Mouse (Mus musculus): ENCODE measurements at regions not wholly inside any gene's neighbourhood (a gene's known extent, or its start where the extent isn't known, plus 50 kb on each side); places are given as distances from the start of the nearest gene placed in this dataset.

GRCm38 (mm10) chr8:6590146-6590545 is 1485.0 kb upstream of the Slc10a2 start:
- Histone ChIP-seq H3K4me3 (replicated peaks; ENCODE audit: extremely low read depth, low read depth, low read length) (no peak overlapping the region), H3K4me1 (ENCODE audit: control insufficient read depth, insufficient read depth, low read length) (no peaks in the 10 kb centered on the region)
- TF ChIP-seq POLR2A (IDR thresholded peaks at IDR 0.05; ENCODE audit: borderline replicate concordance, extremely low read depth, low read depth, low read length) (no peak), CTCF (IDR thresholded peaks at IDR 0.05; ENCODE audit: insufficient read depth, low read length) (no peak)
- DNase-seq = no peak

- 85% methylated on average over 6 of the region's 6 CpGs for WGBS
- TF ChIP-seq POLR2A (IDR thresholded peaks at IDR 0.05; ENCODE audit: borderline replicate concordance, extremely low read depth, low read depth, low read length) (no peak), CTCF (IDR thresholded peaks at IDR 0.05; ENCODE audit: insufficient read depth, low read length) (no peak)
- DNase-seq = no peak
- Histone ChIP-seq H3K4me3 (replicated peaks; ENCODE audit: extremely low read depth, low read depth, low read length) (no peak overlapping the region), H3K4me1 (ENCODE audit: control insufficient read depth, insufficient read depth, low read length) (no peaks in the 10 kb centered on the region)
Measured at GRCm38 (mm10) chr8:6583337-6584096, 1478.4 kb upstream of the Slc10a2 start.

- 92% methylated on average over 3 of the region's 3 CpGs for WGBS
- DNase-seq = no peak
- TF ChIP-seq POLR2A (IDR thresholded peaks at IDR 0.05; ENCODE audit: borderline replicate concordance, extremely low read depth, low read depth, low read length) (no peak), CTCF (IDR thresholded peaks at IDR 0.05; ENCODE audit: insufficient read depth, low read length) (no peak)
- H3K4me3 ChIP-seq (replicated peaks; ENCODE audit: extremely low read depth, low read depth, low read length) = no peak overlapping the region
- H3K4me1 ChIP-seq (ENCODE audit: control insufficient read depth, insufficient read depth, low read length) = no peaks in the 10 kb centered on the region
Measured at GRCm38 (mm10) chr8:6582732-6583131, 1477.6 kb upstream of the Slc10a2 start.

GRCm38 (mm10) chr8:6577868-6578634 is 1472.9 kb upstream of the Slc10a2 start:
- 78% methylated on average over 4 of the region's 4 CpGs for WGBS
- no peaks in the 10 kb centered on the region for H3K4me1 ChIP-seq (ENCODE audit: control insufficient read depth, insufficient read depth, low read length)
- DNase-seq = no peak
- no peak overlapping the region for H3K4me3 ChIP-seq (replicated peaks; ENCODE audit: extremely low read depth, low read depth, low read length)
- TF ChIP-seq CTCF (IDR thresholded peaks at IDR 0.05; ENCODE audit: insufficient read depth, low read length) = no peak
- no peak for TF ChIP-seq POLR2A (IDR thresholded peaks at IDR 0.05; ENCODE audit: borderline replicate concordance, extremely low read depth, low read depth, low read length)

GRCm38 (mm10) chr8:6575241-6575640 is 1470.1 kb upstream of the Slc10a2 start:
- DNase-seq = no peak
- H3K4me3 ChIP-seq (replicated peaks; ENCODE audit: extremely low read depth, low read depth, low read length) = no peak overlapping the region
- TF ChIP-seq CTCF (IDR thresholded peaks at IDR 0.05; ENCODE audit: insufficient read depth, low read length) (no peak), POLR2A (IDR thresholded peaks at IDR 0.05; ENCODE audit: borderline replicate concordance, extremely low read depth, low read depth, low read length) (no peak)
- H3K4me1 ChIP-seq (ENCODE audit: control insufficient read depth, insufficient read depth, low read length) = no peaks in the 10 kb centered on the region
- WGBS = 41% methylated on average over 4 of the region's 4 CpGs

GRCm38 (mm10) chr8:6573492-6573891 is 1468.3 kb upstream of the Slc10a2 start:
- 85% methylated on average over 3 of the region's 3 CpGs for WGBS
- no peak for TF ChIP-seq CTCF (IDR thresholded peaks at IDR 0.05; ENCODE audit: insufficient read depth, low read length)
- TF ChIP-seq POLR2A (IDR thresholded peaks at IDR 0.05; ENCODE audit: borderline replicate concordance, extremely low read depth, low read depth, low read length) = no peak
- Histone ChIP-seq H3K4me1 (ENCODE audit: control insufficient read depth, insufficient read depth, low read length) (no peaks in the 10 kb centered on the region), H3K4me3 (replicated peaks; ENCODE audit: extremely low read depth, low read depth, low read length) (no peak overlapping the region)
- no peak for DNase-seq

- WGBS = 17% methylated on average over 9 of the region's 9 CpGs
- peak; percentile 69 for DNase-seq
Measured at GRCm38 (mm10) chr8:6572066-6572665, 1467.0 kb upstream of the Slc10a2 start.

GRCm38 (mm10) chr8:6550965-6551364 is 1445.8 kb upstream of the Slc10a2 start:
- TF ChIP-seq CTCF (IDR thresholded peaks at IDR 0.05; ENCODE audit: insufficient read depth, low read length) (no peak), POLR2A (IDR thresholded peaks at IDR 0.05; ENCODE audit: borderline replicate concordance, extremely low read depth, low read depth, low read length) (no peak)

More at GRCm38 (mm10) chr8:6572066-6572665, 1467.0 kb upstream of the Slc10a2 start:
- Histone ChIP-seq H3K4me3 (replicated peaks; ENCODE audit: extremely low read depth, low read depth, low read length) (no peak overlapping the region), H3K4me1 (ENCODE audit: control insufficient read depth, insufficient read depth, low read length) (no peaks in the 10 kb centered on the region)
- no peak for TF ChIP-seq POLR2A (IDR thresholded peaks at IDR 0.05; ENCODE audit: borderline replicate concordance, extremely low read depth, low read depth, low read length)
- TF ChIP-seq CTCF (IDR thresholded peaks at IDR 0.05; ENCODE audit: insufficient read depth, low read length) = peak; percentile 79

GRCm38 (mm10) chr8:6527171-6527570 is 1422.0 kb upstream of the Slc10a2 start:
- no peak for TF ChIP-seq CTCF (IDR thresholded peaks at IDR 0.05; ENCODE audit: insufficient read depth, low read length)
- TF ChIP-seq POLR2A (IDR thresholded peaks at IDR 0.05; ENCODE audit: borderline replicate concordance, extremely low read depth, low read depth, low read length) = no peak
- WGBS = 61% methylated on average over 5 of the region's 5 CpGs
- Histone ChIP-seq H3K4me1 (ENCODE audit: control insufficient read depth, insufficient read depth, low read length) (no peaks in the 10 kb centered on the region), H3K4me3 (replicated peaks; ENCODE audit: extremely low read depth, low read depth, low read length) (no peak overlapping the region)
- no peak for DNase-seq

More at GRCm38 (mm10) chr8:6550965-6551364, 1445.8 kb upstream of the Slc10a2 start:
- Histone ChIP-seq H3K4me3 (replicated peaks; ENCODE audit: extremely low read depth, low read depth, low read length) (no peak overlapping the region), H3K4me1 (ENCODE audit: control insufficient read depth, insufficient read depth, low read length) (no peaks in the 10 kb centered on the region)
- DNase-seq = no peak

Measured in lung, adult 2 months (tissue).